Mouse (Mus musculus) adrenal gland, adult 18-20 months (tissue): ENCODE measurements around the gene Pip4k2a. TPM values are rescaled to one million over a fixed set of nuclear protein-coding genes. Genes with fewer than 3 reads are reported as not detected.

Experiments used
- DNase-seq, 2 experiments: peaks; one replicate each; pipeline ENCODE4 v3.0.0; 2021 to 2022; ENCODE audit warnings: low spot score in 2 of 2
- total RNA-seq, 2 experiments: library from RNA; stranded (reverse); gene quantifications; 1 replicate in 1 of 2; 2 replicates in 1 of 2; pipeline ENCODE4 v1.2.3; 2021

Gene Pip4k2a
- total RNA-seq, 2 experiments from 2014 or later: 19.4 to 40.7 TPM

- no peak for DNase-seq
Observed at GRCm38 (mm10) chr2:18855246-18855645, 142.7 kb downstream of the Pip4k2a start.

GRCm38 (mm10) chr2:18853345-18853744, 144.6 kb downstream of the Pip4k2a start:
- DNase-seq: no peak

- DNase-seq: no peak
Observed at GRCm38 (mm10) chr2:18850657-18851056, 147.3 kb downstream of the Pip4k2a start.

- DNase-seq: no peak
Observed at GRCm38 (mm10) chr2:18848074-18848629, 149.8 kb downstream of the Pip4k2a start.

DNA sequence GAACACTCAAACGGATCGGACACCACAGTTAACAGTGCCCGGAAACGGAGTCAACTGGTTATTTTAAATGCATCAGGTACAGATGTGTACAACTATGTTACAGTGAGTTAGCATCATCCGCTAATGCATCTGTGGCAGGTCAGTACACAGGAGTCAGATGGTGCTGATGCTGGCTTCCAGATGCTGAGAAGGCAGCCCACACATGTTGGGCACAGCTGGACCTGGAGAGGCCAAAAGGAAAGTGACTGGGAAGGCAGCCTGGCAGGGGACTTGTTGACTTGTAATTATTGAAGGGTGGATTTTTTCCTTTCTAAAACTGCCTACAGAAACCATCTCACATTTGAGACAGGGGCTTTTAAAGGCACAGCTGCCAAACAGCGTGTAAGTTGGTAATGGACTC, 155.4 kb downstream of the Pip4k2a start:
- DNase-seq: no peak

GRCm38 (mm10) chr2:18841051-18841450, 156.9 kb downstream of the Pip4k2a start:
- DNase-seq: no peak

- no peak for DNase-seq
Observed at GRCm38 (mm10) chr2:18839532-18839931, 158.4 kb downstream of the Pip4k2a start.

DNA sequence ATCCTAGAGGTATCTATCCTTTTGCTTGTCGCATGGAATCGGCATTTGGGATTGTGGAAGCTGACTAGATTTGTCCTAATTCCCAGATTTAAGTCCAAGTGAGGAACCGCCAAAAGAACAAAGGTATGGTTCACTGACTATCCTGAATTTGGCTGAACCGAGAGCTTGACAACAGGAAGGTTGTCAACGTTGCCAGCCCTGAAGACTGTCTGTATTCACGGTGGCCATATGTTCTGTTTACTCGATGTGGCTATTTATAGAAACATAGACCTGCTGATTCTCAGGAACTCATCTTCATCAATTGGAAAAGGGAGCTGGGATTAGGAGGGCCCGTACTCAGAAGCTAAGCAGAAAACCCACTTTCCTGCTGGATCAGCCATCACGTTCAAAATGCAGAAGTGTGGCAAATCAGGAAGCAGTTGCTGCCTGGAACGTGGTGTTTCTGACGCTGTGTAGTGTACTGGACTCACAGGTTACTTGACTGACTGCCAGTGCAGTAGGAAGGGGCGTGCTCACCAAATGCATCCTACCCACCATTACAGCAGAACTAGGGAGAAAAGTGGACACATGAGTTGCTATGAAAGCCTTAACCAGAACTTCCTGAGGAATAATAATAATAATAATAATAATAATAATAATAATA, 162.5 kb downstream of the Pip4k2a start:
- DNase-seq: no peak

GRCm38 (mm10) chr2:18833024-18833590, 164.8 kb downstream of the Pip4k2a start:
- DNase-seq: no peak

GRCm38 (mm10) chr2:18831031-18831774, 166.7 kb downstream of the Pip4k2a start:
- no peak for DNase-seq

DNA sequence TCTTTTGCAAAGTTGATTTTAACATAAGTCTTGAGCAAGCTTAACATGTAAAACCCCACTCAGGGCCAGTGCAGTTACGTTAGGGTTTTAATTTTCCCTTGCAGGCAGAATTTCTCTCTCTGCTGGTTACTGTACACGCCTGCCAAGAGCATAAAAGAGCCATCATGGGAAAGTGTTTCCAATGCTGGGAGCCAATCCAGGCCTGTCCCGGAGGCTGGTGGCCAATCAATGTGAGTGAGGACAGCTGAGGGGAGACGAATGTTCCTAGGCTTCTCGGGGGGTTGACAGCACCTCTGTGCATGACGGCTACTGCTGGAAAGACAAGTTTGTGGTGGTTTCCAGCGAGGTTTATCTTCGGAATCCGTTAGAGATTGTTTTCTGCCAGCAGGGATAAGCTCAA, 175.2 kb downstream of the Pip4k2a start:
- no peak for DNase-seq

- peak; percentile 39 to 51 for DNase-seq
Observed at GRCm38 (mm10) chr2:18821451-18822379, 176.2 kb downstream of the Pip4k2a start.

DNA sequence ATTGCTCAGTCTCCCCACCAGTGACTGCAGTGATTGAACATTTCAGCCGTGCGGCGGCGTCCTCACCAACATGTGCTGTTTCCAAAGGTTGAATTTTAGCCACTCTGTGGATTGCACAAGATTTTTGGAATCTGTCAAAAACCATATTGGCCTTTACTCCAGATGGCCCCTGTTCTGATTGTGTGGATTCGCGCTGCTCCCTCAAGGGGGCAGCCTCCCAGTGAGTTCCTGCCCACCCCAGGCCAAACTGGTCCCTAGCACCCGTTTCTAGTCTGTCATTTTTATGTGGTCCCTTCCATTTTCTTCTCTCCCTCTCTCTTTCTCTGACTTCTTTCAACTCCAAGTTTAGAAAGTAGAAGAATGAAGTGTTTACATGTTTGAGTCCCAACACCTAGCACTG, 178.4 kb downstream of the Pip4k2a start:
- DNase-seq: no peak

DNA sequence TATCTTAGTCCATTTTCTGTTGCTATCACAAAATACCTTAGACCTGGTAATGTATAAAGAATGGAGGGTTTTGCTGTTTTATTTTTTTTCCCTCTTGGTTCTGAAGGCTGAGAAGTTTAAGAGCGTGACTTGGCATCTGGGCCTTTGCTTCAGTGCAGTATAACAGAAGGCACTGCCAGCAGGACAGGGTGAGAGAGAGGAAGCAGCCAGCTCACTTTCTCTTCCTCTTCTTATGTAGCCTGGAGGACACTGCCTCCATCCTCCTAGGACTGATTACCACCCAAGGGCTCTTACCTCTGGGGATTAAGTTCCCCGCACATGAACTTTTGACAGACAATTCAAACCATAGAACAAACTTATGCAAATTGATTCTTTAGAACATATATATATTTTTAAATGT, 181.9 kb downstream of the Pip4k2a start:
- DNase-seq: no peak

GRCm38 (mm10) chr2:18815336-18815965, 182.5 kb downstream of the Pip4k2a start:
- no peak for DNase-seq

- DNase-seq: no peak
Observed at GRCm38 (mm10) chr2:18814447-18814804, 183.5 kb downstream of the Pip4k2a start.

DNA sequence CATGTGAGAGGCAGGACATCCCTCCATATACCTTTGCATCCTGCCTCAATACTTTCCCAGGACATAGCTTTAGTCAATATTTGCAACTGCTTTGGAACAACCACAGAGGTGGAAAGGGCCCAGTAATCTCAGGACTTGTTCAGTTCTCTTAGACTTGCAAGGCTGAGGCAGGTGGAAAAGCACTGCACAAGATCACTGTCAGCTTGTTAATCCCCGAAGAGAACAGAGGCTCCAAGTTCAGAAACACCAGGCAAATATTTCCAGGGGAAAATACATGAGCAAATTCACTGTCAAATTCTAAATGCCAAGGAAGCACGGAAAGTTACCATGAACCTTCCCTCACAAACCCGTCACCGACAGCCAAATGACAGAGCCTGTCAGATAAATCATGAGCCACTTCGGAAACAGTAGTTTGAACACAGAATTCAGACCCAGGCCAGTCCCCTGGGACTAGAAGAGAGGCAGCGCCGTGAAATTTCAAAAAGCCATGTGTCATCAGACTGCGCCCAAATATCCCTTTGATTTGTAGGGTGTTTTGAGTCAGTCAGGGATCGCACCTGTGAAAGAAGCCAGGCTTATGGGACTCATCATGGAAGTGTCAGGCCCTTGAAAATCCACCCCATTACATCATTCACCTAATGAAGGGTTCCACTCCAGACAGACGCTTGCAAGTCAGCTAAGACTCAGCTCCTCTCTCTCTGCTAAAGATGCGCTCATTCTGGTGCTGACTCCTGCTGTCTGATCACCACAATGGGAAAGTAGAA, 184.1 kb downstream of the Pip4k2a start:
- peak in 1 of 2 experiments; percentile 15 for DNase-seq

- no peak for DNase-seq
Observed at GRCm38 (mm10) chr2:18807961-18808360, 190.0 kb downstream of the Pip4k2a start.

- DNase-seq: no peak
Observed at GRCm38 (mm10) chr2:18801281-18801862, 196.6 kb downstream of the Pip4k2a start.
